Mouse (Mus musculus): ENCODE measurements around the gene Rnpep. TPM values are rescaled to one million over a fixed set of nuclear protein-coding genes. Genes with fewer than 3 reads are reported as not detected.

Rnpep gene
- 15.3 TPM for polyA plus RNA-seq (2014; fragmentation: Illumina TruSeq; extraction: RNeasy Lipid Tissue Mini Kit (QIAGEN cat#74804); ENCODE audit: low read depth, low replicate concordance)

DNA sequence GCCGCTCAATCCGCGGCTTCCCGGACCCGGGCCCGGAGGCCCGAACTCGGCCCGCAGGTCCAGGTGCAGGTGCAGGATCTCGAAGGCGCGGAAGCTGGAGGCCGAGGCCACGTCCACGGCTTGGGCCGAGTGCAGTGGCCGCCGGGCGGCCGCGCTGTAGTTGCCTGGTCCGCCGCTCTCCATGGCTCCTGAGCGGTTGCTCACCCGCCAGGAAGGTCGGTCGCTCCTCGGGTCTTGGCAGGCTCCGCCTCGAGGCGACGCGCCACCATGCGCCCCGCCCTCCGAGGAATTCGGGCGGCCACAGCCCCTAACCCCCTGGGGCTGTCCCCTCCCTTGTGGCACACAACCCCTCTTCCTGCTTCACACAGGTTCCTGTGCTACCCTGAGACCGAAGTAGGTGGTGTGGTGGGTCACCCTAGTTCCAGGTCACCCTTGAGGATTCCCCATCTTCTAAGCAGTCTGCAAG is at the start of gene Rnpep:
TSS of gene Rnpep (minus strand) at position 259 of the 466 bp plus-strand sequence.

DNA sequence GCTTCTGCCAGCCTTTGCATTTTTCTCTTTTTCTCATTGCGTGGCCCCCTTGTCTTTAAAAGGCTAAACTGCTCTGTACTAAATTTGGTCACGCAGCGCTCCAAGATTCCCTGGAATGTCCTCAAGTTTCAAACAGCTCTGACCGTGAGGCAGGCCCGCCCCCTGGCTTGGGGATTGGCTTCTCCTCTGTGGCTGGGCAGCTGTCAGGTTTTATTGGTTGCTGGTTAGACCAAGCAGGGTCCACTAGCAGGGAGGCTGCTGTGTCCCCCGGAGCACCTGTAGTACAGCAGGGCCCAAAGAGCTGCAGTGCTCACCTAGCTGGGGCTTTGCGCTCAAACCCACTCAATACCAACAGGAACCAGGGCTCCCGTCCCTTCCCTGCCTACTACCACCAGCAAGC is 40.7 kb upstream of the Rnpep start, which contains the start of gene Lmod1:
TSS of gene Lmod1 (plus strand) at position 237 of the 400 bp plus-strand sequence.

DNA sequence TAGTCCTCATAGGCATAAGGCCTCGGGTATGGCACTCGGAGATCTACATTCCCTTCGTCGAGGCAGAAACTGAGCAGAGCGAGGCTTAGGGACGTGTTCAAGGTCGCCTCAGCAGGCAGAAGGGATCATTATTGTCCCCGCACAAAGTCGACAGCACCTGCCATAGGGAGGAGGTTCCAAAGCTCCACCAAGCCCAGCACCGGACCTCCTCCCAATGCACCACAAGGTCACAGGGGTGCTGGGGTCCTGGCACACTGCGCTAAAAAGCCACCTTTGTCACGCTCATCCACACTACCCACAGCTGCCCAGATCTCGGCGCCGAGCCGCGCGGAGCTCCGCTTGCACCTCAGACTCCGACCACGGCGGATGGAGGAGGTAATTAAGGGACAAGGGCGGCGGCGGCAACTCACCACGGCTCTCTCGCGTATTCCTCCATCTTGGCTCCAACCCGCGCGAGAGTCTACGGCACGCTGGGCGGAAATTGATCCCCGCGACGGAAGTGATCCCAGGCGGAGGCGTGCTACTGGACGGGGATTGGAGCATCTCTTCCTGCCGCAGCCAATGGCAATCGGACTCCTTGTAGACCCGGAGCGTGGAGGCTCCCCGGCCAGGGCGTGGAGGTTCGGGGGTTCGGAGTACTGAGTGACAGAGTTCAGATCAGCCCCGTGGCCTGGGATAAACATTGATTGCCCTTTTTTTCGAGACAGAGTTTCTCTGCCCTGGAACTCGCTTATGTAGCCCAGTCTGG is 29.6 kb upstream of the Rnpep start, which contains the start of gene Timm17a:
TSS of gene Timm17a (minus strand) at position 495 of the 748 bp plus-strand sequence.

DNA sequence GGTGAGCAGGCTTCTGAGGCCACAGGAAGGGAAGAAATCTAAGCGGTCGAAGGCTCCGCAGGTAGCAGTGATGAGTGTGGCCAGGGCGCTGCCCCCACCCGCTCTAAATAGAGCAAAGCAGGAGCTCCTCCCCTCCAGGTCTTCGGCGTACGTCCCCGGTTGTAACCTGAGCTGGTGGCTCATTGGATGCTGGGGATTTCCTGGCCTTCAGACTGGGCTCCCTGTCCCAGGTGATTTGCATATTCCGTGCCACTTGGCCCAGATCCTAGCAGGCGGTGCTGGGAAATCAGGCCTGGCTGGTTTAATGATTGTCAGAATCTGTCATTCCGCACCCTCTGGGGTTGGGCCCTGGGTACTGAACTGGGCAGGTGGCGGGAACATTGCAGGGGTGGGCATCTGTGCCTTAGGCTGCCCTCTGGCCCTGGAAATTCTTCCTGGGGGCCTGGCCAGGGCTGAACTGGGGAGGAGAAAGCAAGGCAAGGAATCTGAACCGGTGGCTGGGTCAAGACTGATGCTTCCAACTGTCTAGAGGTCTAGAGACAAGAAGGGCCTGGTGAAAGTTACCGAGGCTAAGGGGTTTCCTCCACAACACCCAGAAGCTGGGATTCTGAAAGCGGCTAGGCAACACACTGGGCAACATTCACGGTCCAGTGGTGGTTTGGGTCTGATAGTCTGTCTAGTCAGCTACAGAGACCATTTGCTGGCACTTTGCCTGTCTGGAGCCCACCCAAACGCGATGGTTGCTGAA is 25.3 kb downstream of the Rnpep start, which contains the start of gene Elf3:
TSS of gene Elf3 (minus strand) at position 189 of the 748 bp plus-strand sequence.

Other genes starting within 250 kb of the Rnpep start
- gene Lgr6, start 178.8 kb downstream of the Rnpep start, polyA plus RNA-seq (2014; fragmentation: Illumina TruSeq; extraction: RNeasy Lipid Tissue Mini Kit (QIAGEN cat#74804); ENCODE audit: low read depth, low replicate concordance) = not detected
- 0.11 TPM for gene Ptpn7, start 151.4 kb downstream of the Rnpep start, polyA plus RNA-seq (2014; fragmentation: Illumina TruSeq; extraction: RNeasy Lipid Tissue Mini Kit (QIAGEN cat#74804); ENCODE audit: low read depth, low replicate concordance)
- gene Arl8a, start 137.3 kb downstream of the Rnpep start, polyA plus RNA-seq (2014; fragmentation: Illumina TruSeq; extraction: RNeasy Lipid Tissue Mini Kit (QIAGEN cat#74804); ENCODE audit: low read depth, low replicate concordance) = 10.5 TPM
- not detected for gene Gpr37l1, start 116.4 kb downstream of the Rnpep start, polyA plus RNA-seq (2014; fragmentation: Illumina TruSeq; extraction: RNeasy Lipid Tissue Mini Kit (QIAGEN cat#74804); ENCODE audit: low read depth, low replicate concordance)
- not detected for gene Elf3, start 25.5 kb downstream of the Rnpep start, polyA plus RNA-seq (2014; fragmentation: Illumina TruSeq; extraction: RNeasy Lipid Tissue Mini Kit (QIAGEN cat#74804); ENCODE audit: low read depth, low replicate concordance)
- gene Timm17a, start 29.7 kb upstream of the Rnpep start, polyA plus RNA-seq (2014; fragmentation: Illumina TruSeq; extraction: RNeasy Lipid Tissue Mini Kit (QIAGEN cat#74804); ENCODE audit: low read depth, low replicate concordance) = 15.8 TPM
- gene Lmod1, start 40.7 kb upstream of the Rnpep start, polyA plus RNA-seq (2014; fragmentation: Illumina TruSeq; extraction: RNeasy Lipid Tissue Mini Kit (QIAGEN cat#74804); ENCODE audit: low read depth, low replicate concordance) = not detected
- gene Shisa4, start 91.2 kb upstream of the Rnpep start, polyA plus RNA-seq (2014; fragmentation: Illumina TruSeq; extraction: RNeasy Lipid Tissue Mini Kit (QIAGEN cat#74804); ENCODE audit: low read depth, low replicate concordance) = not detected
- 6.9 TPM for gene Ipo9, start 146.4 kb upstream of the Rnpep start, polyA plus RNA-seq (2014; fragmentation: Illumina TruSeq; extraction: RNeasy Lipid Tissue Mini Kit (QIAGEN cat#74804); ENCODE audit: low read depth, low replicate concordance)